Mouse (Mus musculus) CH12.LX (cell line): ENCODE measurements around the gene Vwa3b.

ENCODE experiments used
- CHD1 ChIP-seq: IDR thresholded peaks from 2 replicates; pipeline ENCODE4 v1.6.1; 2012; ENCODE audit warnings: low read depth, low read length, improper control_type of control experiment, inconsistent platforms
- CTCF ChIP-seq, 2 experiments: IDR thresholded peaks in 1 of 2; conservative IDR thresholded peaks in 1 of 2; 2 replicates each; pipeline ENCODE4 v1.5.1; 2011 to 2012; ENCODE audit warnings: low read depth in 2 of 2, low read length in 2 of 2, improper control_type of control experiment in 1 of 2, inconsistent platforms in 1 of 2, mild to moderate bottlenecking in 1 of 2, moderate library complexity in 1 of 2
- EP300 ChIP-seq: IDR thresholded peaks from 2 replicates; pipeline ENCODE4 v1.6.1; 2011; ENCODE audit warnings: low read length, improper control_type of control experiment
- ETS1 ChIP-seq: conservative IDR thresholded peaks from 2 replicates; pipeline ENCODE4 v1.6.1; 2012; ENCODE audit warnings: low read depth, mild to moderate bottlenecking, inconsistent platforms, low read length, improper control_type of control experiment, moderate library complexity
- MAZ ChIP-seq: IDR thresholded peaks from 2 replicates; pipeline ENCODE4 v1.6.1; 2012; ENCODE audit warnings: low read depth, mild to moderate bottlenecking, inconsistent platforms, low read length, improper control_type of control experiment, moderate library complexity
- POLR2A ChIP-seq: IDR thresholded peaks from 2 replicates; pipeline ENCODE4 v1.6.1; 2011; ENCODE audit warnings: low read depth, mild to moderate bottlenecking, improper control_type of control experiment, low read length
- USF1 ChIP-seq: IDR thresholded peaks from 2 replicates; pipeline ENCODE4 v1.6.1; 2014; ENCODE audit warnings: low read depth, mild to moderate bottlenecking, inconsistent platforms, low read length, improper control_type of control experiment

DNA sequence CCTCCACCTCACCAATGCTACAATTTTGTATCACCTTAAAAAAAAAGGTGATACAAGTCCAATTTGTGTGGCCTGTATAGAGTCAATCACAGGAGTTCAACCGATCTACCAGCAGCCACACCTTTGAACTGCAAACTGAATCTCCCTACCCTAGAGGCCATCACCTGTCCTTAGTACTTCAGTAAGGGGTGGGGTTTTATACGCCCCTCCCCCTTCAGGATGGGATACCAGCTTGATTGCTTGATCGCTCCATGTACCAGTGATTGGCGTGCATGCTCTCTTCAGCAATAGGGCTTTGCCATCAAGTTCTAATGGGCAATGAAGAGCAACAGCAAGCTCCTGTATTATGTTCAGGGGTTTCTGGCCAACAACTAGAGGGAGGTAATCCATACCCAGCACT lies 54.0 kb downstream of the Vwa3b start:
- TF ChIP-seq CTCF (conservative IDR thresholded peaks at IDR 0.05 in 1 of 2, IDR thresholded peaks at IDR 0.05 in 1 of 2; ENCODE audit: low read depth in 2 of 2, low read length in 2 of 2) (no peak), POLR2A (no peak), CHD1 (no peak), EP300 (no peak), ETS1 (no peak), MAZ (no peak), USF1 (no peak)
